Mouse (Mus musculus) olfactory bulb, adult 2 months (tissue): ENCODE data around the gene Nos3. TPM values are rescaled to one million over a fixed set of nuclear protein-coding genes. Genes with fewer than 3 reads are reported as not detected.
"Not testable (repeated sequence)": the region's sequence is repeated elsewhere in the genome, so short reads cannot be mapped to it uniquely, and the experiment has no call there.

Experiments used
- H3K27ac ChIP-seq: fragments of 200-500 bp; 2 replicates; pipeline ENCODE4 v1.5.1; 2012; ENCODE audit warnings: low read depth, low read length; ENCODE audit not compliant: insufficient read depth
- H3K4me1 ChIP-seq: fragments of 200-500 bp; 2 replicates; pipeline ENCODE4 v1.6.1; 2012; ENCODE audit warnings: low read length; ENCODE audit not compliant: control insufficient read depth, insufficient read depth
- H3K4me3 ChIP-seq: fragments of 200-500 bp; 2 replicates; pipeline ENCODE4 v1.5.1; 2012; ENCODE audit warnings: mild to moderate bottlenecking, low read depth, low read length, moderate library complexity; ENCODE audit not compliant: insufficient read depth
- CTCF ChIP-seq: fragments of 200-500 bp; IDR thresholded peaks from 2 replicates; pipeline ENCODE4 v1.5.1; 2012; ENCODE audit warnings: low read depth, mild to moderate bottlenecking, low read length, moderate library complexity; ENCODE audit not compliant: insufficient read depth
- POLR2A ChIP-seq: fragments of 200-500 bp; IDR thresholded peaks from 2 replicates; pipeline ENCODE4 v1.6.1; 2012; ENCODE audit warnings: mild to moderate bottlenecking, low read depth, low read length, moderate library complexity; ENCODE audit not compliant: insufficient read depth
- WGBS: fragments of 180-500 bp; shearing (Covaris S2); methylation state at CpG from one replicate; pipeline ENCODE4 v1.1.7; 2018; 5-methylcytosine and 5-hydroxymethylcytosine counted together
- polyA plus RNA-seq: library from polyadenylated mRNA; stranded (reverse); fragments of >200 nt; gene quantifications from 2 replicates; pipeline ENCODE4 v1.2.4, GENCODE M21; 2012; ENCODE audit warnings: low replicate concordance; ENCODE audit not compliant: missing spikeins, insufficient read depth, insufficient read length

Gene Nos3
- polyA plus RNA-seq, 1 experiment = not detected

GRCm38 (mm10) chr5:24387264-24388241 lies 22.9 kb downstream of the Nos3 start:
- WGBS = 1% methylated on average over 73 of the region's 73 CpGs
- Histone ChIP-seq H3K4me3 (peak overlapping the region; percentile 51), H3K4me1 (peaks cover 30% of the 10 kb centered on the region), H3K27ac (no peak overlapping the region)
- no peak for TF ChIP-seq POLR2A
- no peak for TF ChIP-seq CTCF

- Histone ChIP-seq H3K4me3 (peak overlapping the region; percentile 51), H3K27ac (no peak overlapping the region), H3K4me1 (peaks cover 25% of the 10 kb centered on the region)
- TF ChIP-seq POLR2A (no peak), CTCF (no peak)
- WGBS = 31% methylated on average over 26 of the region's 26 CpGs
Observed at GRCm38 (mm10) chr5:24388246-24388915, 23.8 kb downstream of the Nos3 start.

GRCm38 (mm10) chr5:24389011-24389657 lies 24.5 kb downstream of the Nos3 start:
- TF ChIP-seq CTCF (no peak), POLR2A (no peak)
- WGBS = 77% methylated on average over 7 of the region's 7 CpGs
- H3K27ac ChIP-seq = no peak overlapping the region
- H3K4me3 ChIP-seq = no peak overlapping the region
- H3K4me1 ChIP-seq = peaks cover 21% of the 10 kb centered on the region

- TF ChIP-seq POLR2A = no peak
- no peak for TF ChIP-seq CTCF
- Histone ChIP-seq H3K4me1 (peaks cover 16% of the 10 kb centered on the region), H3K4me3 (no peak overlapping the region), H3K27ac (no peak overlapping the region)
- WGBS = 88% methylated on average over 4 of the region's 4 CpGs
Observed at GRCm38 (mm10) chr5:24389658-24390020, 25.0 kb downstream of the Nos3 start.

- Histone ChIP-seq H3K4me1 (peaks cover 15% of the 10 kb centered on the region), H3K4me3 (no peak within 1 kb of the TSS), H3K27ac (no peak within 1 kb of the TSS)
- TF ChIP-seq CTCF = no peak
- no peak for TF ChIP-seq POLR2A
- WGBS = 91% methylated on average over 7 of the region's 7 CpGs
Observed at GRCm38 (mm10) chr5:24391864-24392263, 27.3 kb downstream of the Nos3 start, which contains the start of gene Atg9b. Gene Atg9b, minus strand, starts transcription at chr5:24392143.

GRCm38 (mm10) chr5:24392724-24393123 lies 28.1 kb downstream of the Nos3 start:
- Histone ChIP-seq H3K4me1 (peaks cover 7% of the 10 kb centered on the region), H3K4me3 (no peak overlapping the region), H3K27ac (no peak overlapping the region)
- TF ChIP-seq POLR2A (no peak), CTCF (no peak)
- 81% methylated on average over 7 of the region's 7 CpGs for WGBS

- 20% methylated on average over 7 of the region's 7 CpGs for WGBS
- peak; percentile 42; the same call in 1 of the 2 replicates for TF ChIP-seq CTCF
- no peak for TF ChIP-seq POLR2A
Observed at GRCm38 (mm10) chr5:24393392-24393997, 28.9 kb downstream of the Nos3 start, which contains the start of gene Abcb8. Gene Abcb8, plus strand, starts transcription at chr5:24393663.

GRCm38 (mm10) chr5:24394165-24394894 lies 29.7 kb downstream of the Nos3 start:
- TF ChIP-seq POLR2A (peak; percentile 51; the same call in 1 of the 2 replicates), CTCF (peak; percentile 73)
- Histone ChIP-seq H3K4me1 (no peaks in the 10 kb centered on the region), H3K4me3 (peak overlapping the region; percentile 77), H3K27ac (peak overlapping the region; percentile 95)
- WGBS = under 1% methylated on average over 36 of the region's 36 CpGs

More at GRCm38 (mm10) chr5:24393392-24393997, 28.9 kb downstream of the Nos3 start, which contains the start of gene Abcb8:
- Histone ChIP-seq H3K27ac (peak within 1 kb of the TSS; percentile 95), H3K4me1 (no peaks in the 10 kb centered on the region), H3K4me3 (peak within 1 kb of the TSS; percentile 77)

GRCm38 (mm10) chr5:24396254-24396653 lies 31.6 kb downstream of the Nos3 start:
- H3K4me3 ChIP-seq, H3K27ac ChIP-seq, H3K4me1 ChIP-seq: not testable (repeated sequence)
- 91% methylated on average over 6 of the region's 6 CpGs for WGBS
